Mouse (Mus musculus): ENCODE measurements around the gene Ppp6r1. TPM values are rescaled to one million over a fixed set of nuclear protein-coding genes. Genes with fewer than 3 reads are reported as not detected.

The Ppp6r1 gene
- polyA plus RNA-seq, 1 experiment from 2014 or later: 7.8 TPM

GRCm38 (mm10) chr7:4641155-4641554, 17.7 kb downstream of the Ppp6r1 start:
- no peak overlapping the region for H3K4me2 ChIP-seq
- WGBS: 82% methylated on average over 11 of the region's 11 CpGs
- DNase-seq (no peak), ATAC-seq (ENCODE audit: insufficient read depth) (no peak)
- no peaks in the 10 kb centered on the region for H3K27me3 ChIP-seq (ENCODE audit: insufficient read depth, low read length)
- no peak overlapping the region for H3K27ac ChIP-seq (ENCODE audit: low read depth)
- no peaks in the 10 kb centered on the region for H3K4me1 ChIP-seq (ENCODE audit: insufficient read depth)
- TF ChIP-seq CTCF (IDR thresholded peaks at IDR 0.05; ENCODE audit: low read depth): 0 out of 2 replicates have a peak, but pooled peaks have one; percentile 18
- no peak overlapping the region for H3K9ac ChIP-seq
- H3K36me3 ChIP-seq (ENCODE audit: insufficient read depth): peaks cover 80% of the 10 kb centered on the region
- no peak overlapping the region for H3K4me3 ChIP-seq (ENCODE audit: low read depth, low read length)
- H3K9me3 ChIP-seq (ENCODE audit: low read depth, low read length): no peaks in the 10 kb centered on the region

- no peaks in the 10 kb centered on the region for H3K9me3 ChIP-seq (ENCODE audit: low read depth, low read length)
- H3K4me3 ChIP-seq (ENCODE audit: low read depth, low read length): no peak overlapping the region
- no peak for ATAC-seq (ENCODE audit: insufficient read depth)
- H3K4me1 ChIP-seq (ENCODE audit: insufficient read depth): no peaks in the 10 kb centered on the region
- H3K36me3 ChIP-seq (ENCODE audit: insufficient read depth): peaks cover 80% of the 10 kb centered on the region
- 86% methylated on average over 4 of the region's 4 CpGs for WGBS
- DNase-seq: no peak
- H3K27me3 ChIP-seq (ENCODE audit: insufficient read depth, low read length): no peaks in the 10 kb centered on the region
- H3K9ac ChIP-seq: no peak overlapping the region
- no peak overlapping the region for H3K4me2 ChIP-seq
- no peak for TF ChIP-seq CTCF (IDR thresholded peaks at IDR 0.05; ENCODE audit: low read depth)
- H3K27ac ChIP-seq (ENCODE audit: low read depth): no peak overlapping the region
Observed at GRCm38 (mm10) chr7:4636179-4636578, 22.6 kb downstream of the Ppp6r1 start.

GRCm38 (mm10) chr7:4631031-4631430, 27.8 kb downstream of the Ppp6r1 start, which contains the start of gene Tmem86b:
Tmem86b (minus strand) TSS chr7:4631422.
- Histone ChIP-seq H3K9ac (no peak within 1 kb of the TSS), H3K27ac (ENCODE audit: low read depth) (no peak within 1 kb of the TSS), H3K36me3 (ENCODE audit: insufficient read depth) (peaks cover 71% of the 10 kb centered on the region), H3K27me3 (ENCODE audit: insufficient read depth, low read length) (no peaks in the 10 kb centered on the region), H3K9me3 (ENCODE audit: low read depth, low read length) (no peaks in the 10 kb centered on the region), H3K4me3 (ENCODE audit: low read depth, low read length) (no peak within 1 kb of the TSS), H3K4me2 (no peak within 1 kb of the TSS), H3K4me1 (ENCODE audit: insufficient read depth) (no peaks in the 10 kb centered on the region)
- no peak for ATAC-seq (ENCODE audit: insufficient read depth)
- DNase-seq: no peak
- WGBS: 88% methylated on average over 4 of the region's 4 CpGs
- TF ChIP-seq CTCF (IDR thresholded peaks at IDR 0.05; ENCODE audit: low read depth): no peak

GRCm38 (mm10) chr7:4630198-4630597, 28.6 kb downstream of the Ppp6r1 start:
- H3K4me2 ChIP-seq: peak overlapping the region; percentile 3; the same call in 1 of the 2 replicates
- peak overlapping the region; percentile 8; the same call in 1 of the 2 replicates for H3K4me3 ChIP-seq (ENCODE audit: low read depth, low read length)
- no peaks in the 10 kb centered on the region for H3K4me1 ChIP-seq (ENCODE audit: insufficient read depth)
- no peak for TF ChIP-seq CTCF (IDR thresholded peaks at IDR 0.05; ENCODE audit: low read depth)
- H3K9me3 ChIP-seq (ENCODE audit: low read depth, low read length): no peaks in the 10 kb centered on the region
- H3K27ac ChIP-seq (ENCODE audit: low read depth): no peak overlapping the region
- ATAC-seq (ENCODE audit: insufficient read depth): peak; percentile 35; the same call in 1 of the 2 replicates
- H3K9ac ChIP-seq: no peak overlapping the region
- WGBS: 71% methylated on average over 1 of the region's 1 CpGs
- no peaks in the 10 kb centered on the region for H3K27me3 ChIP-seq (ENCODE audit: insufficient read depth, low read length)
- H3K36me3 ChIP-seq (ENCODE audit: insufficient read depth): peaks cover 63% of the 10 kb centered on the region
- DNase-seq: no peak

GRCm38 (mm10) chr7:4629586-4629985, 29.2 kb downstream of the Ppp6r1 start:
- no peaks in the 10 kb centered on the region for H3K27me3 ChIP-seq (ENCODE audit: insufficient read depth, low read length)
- TF ChIP-seq CTCF (IDR thresholded peaks at IDR 0.05; ENCODE audit: low read depth): no peak
- H3K4me1 ChIP-seq (ENCODE audit: insufficient read depth): no peaks in the 10 kb centered on the region
- H3K9ac ChIP-seq: no peak overlapping the region; the same call in 1 of the 2 replicates
- H3K9me3 ChIP-seq (ENCODE audit: low read depth, low read length): no peaks in the 10 kb centered on the region
- WGBS: 77% methylated on average over 5 of the region's 5 CpGs
- DNase-seq (no peak), ATAC-seq (ENCODE audit: insufficient read depth) (0 out of 2 replicates have a peak, but pooled peaks have one; percentile 2)
- peak overlapping the region; percentile 3; the same call in 1 of the 2 replicates for H3K4me2 ChIP-seq
- H3K4me3 ChIP-seq (ENCODE audit: low read depth, low read length): peak overlapping the region; percentile 8; the same call in 1 of the 2 replicates
- peaks cover 58% of the 10 kb centered on the region for H3K36me3 ChIP-seq (ENCODE audit: insufficient read depth)
- H3K27ac ChIP-seq (ENCODE audit: low read depth): no peak overlapping the region

GRCm38 (mm10) chr7:4625928-4626327, 32.9 kb downstream of the Ppp6r1 start:
- H3K36me3 ChIP-seq (ENCODE audit: insufficient read depth): peaks cover 25% of the 10 kb centered on the region
- no peak overlapping the region for H3K9ac ChIP-seq
- WGBS: 86% methylated on average over 2 of the region's 2 CpGs
- no peak overlapping the region for H3K4me2 ChIP-seq
- no peaks in the 10 kb centered on the region for H3K27me3 ChIP-seq (ENCODE audit: insufficient read depth, low read length)
- no peak for TF ChIP-seq CTCF (IDR thresholded peaks at IDR 0.05; ENCODE audit: low read depth)
- H3K4me3 ChIP-seq (ENCODE audit: low read depth, low read length): no peak overlapping the region
- no peaks in the 10 kb centered on the region for H3K4me1 ChIP-seq (ENCODE audit: insufficient read depth)
- no peak overlapping the region for H3K27ac ChIP-seq (ENCODE audit: low read depth)
- DNase-seq (no peak), ATAC-seq (ENCODE audit: insufficient read depth) (no peak)
- H3K9me3 ChIP-seq (ENCODE audit: low read depth, low read length): no peaks in the 10 kb centered on the region

GRCm38 (mm10) chr7:4624343-4624742, 34.5 kb downstream of the Ppp6r1 start:
- H3K4me3 ChIP-seq (ENCODE audit: low read depth, low read length): no peak overlapping the region
- no peak overlapping the region for H3K9ac ChIP-seq
- no peaks in the 10 kb centered on the region for H3K27me3 ChIP-seq (ENCODE audit: insufficient read depth, low read length)
- 41% methylated on average over 1 of the region's 1 CpGs for WGBS
- H3K4me1 ChIP-seq (ENCODE audit: insufficient read depth): no peaks in the 10 kb centered on the region
- peak; percentile 19; the same call in 1 of the 2 replicates for TF ChIP-seq CTCF (IDR thresholded peaks at IDR 0.05; ENCODE audit: low read depth)
- H3K4me2 ChIP-seq: no peak overlapping the region
- no peaks in the 10 kb centered on the region for H3K9me3 ChIP-seq (ENCODE audit: low read depth, low read length)
- no peak overlapping the region for H3K27ac ChIP-seq (ENCODE audit: low read depth)
- ATAC-seq (ENCODE audit: insufficient read depth) (no peak), DNase-seq (peak; percentile 9)
- H3K36me3 ChIP-seq (ENCODE audit: insufficient read depth): peaks cover 11% of the 10 kb centered on the region
